In the genomic region with DNA sequence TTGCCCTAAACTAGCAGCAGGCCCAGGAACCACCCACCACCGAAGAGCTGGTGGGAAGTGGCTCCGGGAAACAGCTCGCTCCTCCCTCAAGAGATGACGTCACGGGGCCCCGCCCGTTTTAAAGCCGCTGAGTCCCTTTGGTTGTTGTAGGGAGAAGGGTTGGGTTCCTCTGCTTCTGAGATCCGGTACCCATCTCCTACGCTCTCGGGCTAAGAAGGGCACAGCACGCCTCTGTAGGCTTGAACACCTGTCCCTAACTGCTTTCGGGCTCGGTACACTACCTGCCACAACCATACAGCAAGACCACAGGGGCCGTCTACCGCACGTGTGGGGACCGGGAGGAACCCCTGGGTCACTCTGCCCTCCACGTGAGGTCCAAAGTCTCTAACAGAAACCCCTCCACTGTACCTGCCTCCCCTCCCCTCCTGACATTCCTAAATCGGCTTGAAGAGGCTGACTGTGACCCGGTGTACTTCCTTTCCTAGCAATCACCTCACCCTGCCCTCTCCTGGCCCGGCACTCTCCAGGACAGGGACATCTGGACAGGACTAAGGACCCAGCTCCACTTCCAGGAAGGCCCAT, we compare ENCODE assay signal across 7 mouse cellular contexts. TPM values are rescaled to one million over a fixed set of nuclear protein-coding genes. Genes with fewer than 3 reads are reported as not detected.
A peak's percentile ranks its signal among the peaks of the same experiment; 100 is the strongest.
DNase-seq lines count a peak whose midpoint lies in the region; ATAC-seq lines count a peak whose summit lies in the region.

No protein-coding gene starts in this region.

- peak; percentile 66 to 71 for DNase-seq in adrenal gland, postnatal 4 days (ENCODE audit: low spot score in 2 of 2)
- DNase-seq in embryonic facial prominence, embryonic 14.5 days (ENCODE audit: low spot score), result peak; percentile 89
- peak; percentile 90 to 94 for DNase-seq in heart, adult 9 months (ENCODE audit: low spot score in 2 of 2)
- DNase-seq in kidney, adult 9 months, result peak; percentile 95
- DNase-seq in spleen, postnatal 10 days (ENCODE audit: low spot score in 2 of 2), result peak; percentile 58 to 85

- peak; percentile 86 for ATAC-seq in embryonic facial prominence, embryonic 14.5 days (ENCODE audit: low read depth)
- peak; percentile 87 for ATAC-seq in limb, embryonic 13.5 days (ENCODE audit: low FRiP score, low read depth)
- ATAC-seq in midbrain, embryonic 15.5 days (replicated peaks), result peak; percentile 84

- peak overlapping the region; percentile 53 for H3K9ac ChIP-seq in embryonic facial prominence, embryonic 14.5 days (ENCODE audit: low read depth, low read length)
- peak overlapping the region; percentile 57 for H3K9ac ChIP-seq in limb, embryonic 13.5 days
- 0 out of 2 replicates have a peak overlapping the region, but pooled peaks have one; percentile 9 for H3K9ac ChIP-seq in midbrain, embryonic 15.5 days

- peak overlapping the region; percentile 69 for H3K4me2 ChIP-seq in embryonic facial prominence, embryonic 14.5 days (ENCODE audit: low read depth, low read length)
- H3K4me2 ChIP-seq in limb, embryonic 13.5 days (replicated peaks), result peak overlapping the region; percentile 67
- H3K4me2 ChIP-seq in midbrain, embryonic 15.5 days, result peak overlapping the region; percentile 50

- 2% methylated on average over 14 of the region's 22 CpGs for whole genome bisulfite sequencing in embryonic facial prominence, embryonic 14.5 days
- 5% methylated on average over 22 of the region's 22 CpGs for WGBS in limb, embryonic 13.5 days
- 4% methylated on average over 22 of the region's 22 CpGs for WGBS in midbrain, embryonic 15.5 days

- H3K9me3 ChIP-seq in embryonic facial prominence, embryonic 14.5 days (ENCODE audit: control insufficient read depth, low read length), result no peaks in the 10 kb centered on the region
- H3K9me3 ChIP-seq in limb, embryonic 13.5 days, result no peaks in the 10 kb centered on the region
- H3K9me3 ChIP-seq in midbrain, embryonic 15.5 days, result no peaks in the 10 kb centered on the region

- no peaks in the 10 kb centered on the region for H3K4me1 ChIP-seq in embryonic facial prominence, embryonic 14.5 days (ENCODE audit: control insufficient read depth, insufficient read depth, low read length)
- peaks cover 11% of the 10 kb centered on the region; the same call in 1 of the 2 replicates for H3K4me1 ChIP-seq in limb, embryonic 13.5 days
- peaks cover 6% of the 10 kb centered on the region; the same call in 1 of the 2 replicates for H3K4me1 ChIP-seq in midbrain, embryonic 15.5 days

- no peak overlapping the region for H3K27ac ChIP-seq in embryonic facial prominence, embryonic 14.5 days (replicated peaks; ENCODE audit: low read depth, low read length)
- H3K27ac ChIP-seq in limb, embryonic 13.5 days, result no peak overlapping the region
- no peak overlapping the region for H3K27ac ChIP-seq in midbrain, embryonic 15.5 days

- H3K27me3 ChIP-seq in embryonic facial prominence, embryonic 14.5 days (replicated peaks; ENCODE audit: control insufficient read depth, insufficient read depth, low read length), result no peaks in the 10 kb centered on the region
- H3K27me3 ChIP-seq in limb, embryonic 13.5 days, result no peaks in the 10 kb centered on the region
- no peaks in the 10 kb centered on the region for H3K27me3 ChIP-seq in midbrain, embryonic 15.5 days (replicated peaks)

- H3K36me3 ChIP-seq in embryonic facial prominence, embryonic 14.5 days (ENCODE audit: control insufficient read depth, insufficient read depth, low read length), result no peaks in the 10 kb centered on the region
- H3K36me3 ChIP-seq in limb, embryonic 13.5 days, result no peaks in the 10 kb centered on the region
- no peaks in the 10 kb centered on the region for H3K36me3 ChIP-seq in midbrain, embryonic 15.5 days (replicated peaks)

- H3K4me3 ChIP-seq in embryonic facial prominence, embryonic 14.5 days (ENCODE audit: low read depth, low read length), result peak overlapping the region; percentile 39
- H3K4me3 ChIP-seq in limb, embryonic 13.5 days, result peak overlapping the region; percentile 41
- H3K4me3 ChIP-seq in midbrain, embryonic 15.5 days, result peak overlapping the region; percentile 25

RNA-seq across cellular contexts. Expression of a gene that starts 58.0 kb away (rescaled TPM):
- not detected for total RNA-seq in adrenal gland, postnatal 4 days (2021)
- not detected in 2 replicates for polyA plus RNA-seq in embryonic facial prominence, embryonic 14.5 days (2014; fragmentation: Nextera tagmentation; extraction: Ambion mirVana)
- polyA plus RNA-seq in limb, embryonic 13.5 days (2015; fragmentation: Nextera tagmentation; extraction: Ambion mirVana), result 0.14 TPM in 1 of 2 replicates, not detected in the other
- 0.17 and 0.23 TPM in 2 replicates for polyA plus RNA-seq in midbrain, embryonic 15.5 days (2015; fragmentation: Nextera tagmentation; extraction: Ambion mirVana)
